Mouse (Mus musculus) intestine, embryonic 16.5 days (tissue): ENCODE measurements around the gene Capza2. TPM values are rescaled to one million over a fixed set of nuclear protein-coding genes. Genes with fewer than 3 reads are reported as not detected.
"Not testable (repeated sequence)": the region's sequence is repeated elsewhere in the genome, so short reads cannot be mapped to it uniquely, and the experiment has no call there.

Experiments used
- ATAC-seq: fragments of 200-750 bp; cut with Nextera tagmentation; 2 replicates; pipeline ENCODE4 v1.8.0; 2017; ENCODE audit warnings: moderate TSS enrichment, moderate library complexity
- H3K27ac ChIP-seq: fragments of 300-500 bp; sonication (generic); 2 replicates; pipeline ENCODE4 v1.5.1; 2014; ENCODE audit warnings: mild to moderate bottlenecking, low read length
- H3K27me3 ChIP-seq: fragments of 300-500 bp; sonication (generic); replicated peaks from 2 replicates; pipeline ENCODE4 v1.6.1; 2014; ENCODE audit warnings: low read length, control low read depth, mixed read lengths; ENCODE audit not compliant: control insufficient read depth, insufficient read depth
- H3K36me3 ChIP-seq: fragments of 300-500 bp; sonication (generic); 2 replicates; pipeline ENCODE4 v1.6.1; 2014; ENCODE audit warnings: low read length, control low read depth; ENCODE audit not compliant: control insufficient read depth, insufficient read depth
- H3K4me1 ChIP-seq: fragments of 300-500 bp; sonication (generic); 2 replicates; pipeline ENCODE4 v1.6.1; 2014; ENCODE audit warnings: low read length, control low read depth, mixed read lengths; ENCODE audit not compliant: control insufficient read depth, insufficient read depth
- H3K4me2 ChIP-seq: fragments of 300-500 bp; sonication (generic); 2 replicates; pipeline ENCODE4 v1.6.1; 2014; ENCODE audit warnings: low read depth, low read length, control low read depth
- H3K4me3 ChIP-seq: fragments of 300-500 bp; sonication (generic); 2 replicates; pipeline ENCODE4 v1.5.1; 2014; ENCODE audit warnings: mild to moderate bottlenecking, low read length
- H3K9ac ChIP-seq: fragments of 300-500 bp; sonication (generic); 2 replicates; pipeline ENCODE4 v1.6.1; 2014; ENCODE audit warnings: low read depth, low read length
- H3K9me3 ChIP-seq: fragments of 300-500 bp; sonication (generic); 2 replicates; pipeline ENCODE4 v1.6.1; 2016; ENCODE audit warnings: low read length, control low read depth; ENCODE audit not compliant: control insufficient read depth
- WGBS: fragments of 180-500 bp; shearing (Covaris S2); extraction: QIAGEN DNeasy Blood & Tissue Kit; methylation state at CpG from one replicate; pipeline ENCODE4 v1.1.7; 2014; 5-methylcytosine and 5-hydroxymethylcytosine counted together
- polyA plus RNA-seq: library from polyadenylated mRNA; unstranded; fragments of >200 nt; fragmentation: Nextera tagmentation; extraction: Ambion mirVana; gene quantifications from 2 replicates; pipeline ENCODE4 v1.2.1, GENCODE M21; 2015

Gene Capza2
- polyA plus RNA-seq, 1 experiment from 2014 or later: 245 TPM

- peak within 1 kb of the TSS; percentile 95 for H3K27ac ChIP-seq
- no peaks in the 10 kb centered on the region for H3K36me3 ChIP-seq
- peaks cover 7% of the 10 kb centered on the region; the same call in 1 of the 2 replicates for H3K4me1 ChIP-seq
- no peaks in the 10 kb centered on the region for H3K9me3 ChIP-seq
- peak within 1 kb of the TSS; percentile 78 for H3K4me3 ChIP-seq
- H3K9ac ChIP-seq: peak within 1 kb of the TSS; percentile 92
- WGBS: 57% methylated on average over 7 of the region's 7 CpGs
- H3K27me3 ChIP-seq: no peaks in the 10 kb centered on the region
- no peak for ATAC-seq
- H3K4me2 ChIP-seq: peak within 1 kb of the TSS; percentile 70
Observed at GRCm38 (mm10) chr6:17692647-17693046, 56.6 kb downstream of the Capza2 start, which contains the start of gene St7. Gene St7 (plus strand): TSS chr6:17692933.

GRCm38 (mm10) chr6:17693726-17694549, 57.9 kb downstream of the Capza2 start:
- Histone ChIP-seq H3K27ac (peak overlapping the region; percentile 95), H3K4me1 (peaks cover 7% of the 10 kb centered on the region; the same call in 1 of the 2 replicates), H3K9ac (peak overlapping the region; percentile 92), H3K27me3 (no peaks in the 10 kb centered on the region), H3K9me3 (no peaks in the 10 kb centered on the region), H3K36me3 (no peaks in the 10 kb centered on the region), H3K4me2 (peak overlapping the region; percentile 70), H3K4me3 (peak overlapping the region; percentile 78)
- ATAC-seq: peak; percentile 88
- WGBS: under 1% methylated on average over 79 of the region's 97 CpGs

GRCm38 (mm10) chr6:17694550-17694951, 58.5 kb downstream of the Capza2 start:
- ATAC-seq: peak; percentile 85
- Histone ChIP-seq H3K4me2 (peak overlapping the region; percentile 70), H3K9me3 (no peaks in the 10 kb centered on the region), H3K4me3 (peak overlapping the region; percentile 78), H3K27ac (peak overlapping the region; percentile 95), H3K9ac (peak overlapping the region; percentile 92), H3K4me1 (peaks cover 7% of the 10 kb centered on the region; the same call in 1 of the 2 replicates), H3K27me3 (no peaks in the 10 kb centered on the region), H3K36me3 (no peaks in the 10 kb centered on the region)
- under 1% methylated on average over 46 of the region's 46 CpGs for WGBS

GRCm38 (mm10) chr6:17696321-17696734, 60.3 kb downstream of the Capza2 start:
- H3K4me2 ChIP-seq: no peak overlapping the region
- H3K9ac ChIP-seq: no peak overlapping the region
- H3K36me3 ChIP-seq: no peaks in the 10 kb centered on the region
- no peaks in the 10 kb centered on the region for H3K9me3 ChIP-seq
- no peak overlapping the region for H3K27ac ChIP-seq
- no peak for ATAC-seq
- H3K27me3 ChIP-seq: no peaks in the 10 kb centered on the region
- peaks cover 9% of the 10 kb centered on the region; the same call in 1 of the 2 replicates for H3K4me1 ChIP-seq
- H3K4me3 ChIP-seq: no peak overlapping the region
- WGBS: 53% methylated on average over 5 of the region's 5 CpGs

- H3K4me2 ChIP-seq: no peak overlapping the region
- no peaks in the 10 kb centered on the region for H3K27me3 ChIP-seq
- H3K4me3 ChIP-seq: no peak overlapping the region
- no peaks in the 10 kb centered on the region for H3K36me3 ChIP-seq
- H3K4me1 ChIP-seq: peaks cover 6% of the 10 kb centered on the region; the same call in 1 of the 2 replicates
- no peaks in the 10 kb centered on the region for H3K9me3 ChIP-seq
- no peak overlapping the region for H3K27ac ChIP-seq
- no peak for ATAC-seq
- 68% methylated on average over 7 of the region's 7 CpGs for WGBS
- no peak overlapping the region for H3K9ac ChIP-seq
Observed at GRCm38 (mm10) chr6:17700936-17701612, 65.0 kb downstream of the Capza2 start.

- H3K9me3 ChIP-seq, H3K9ac ChIP-seq, H3K4me1 ChIP-seq, H3K27me3 ChIP-seq, H3K27ac ChIP-seq, H3K4me3 ChIP-seq, H3K4me2 ChIP-seq, H3K36me3 ChIP-seq: not testable (repeated sequence)
- peak; percentile 90 for ATAC-seq
- WGBS: 54% methylated on average over 1 of the region's 1 CpGs
Observed at GRCm38 (mm10) chr6:17704038-17704437, 68.0 kb downstream of the Capza2 start.

- 89% methylated on average over 3 of the region's 3 CpGs for WGBS
- Histone ChIP-seq H3K27me3 (no peaks in the 10 kb centered on the region), H3K27ac (no peak overlapping the region), H3K36me3 (no peaks in the 10 kb centered on the region), H3K9ac (no peak overlapping the region), H3K4me2 (no peak overlapping the region), H3K9me3 (no peaks in the 10 kb centered on the region), H3K4me3 (no peak overlapping the region), H3K4me1 (no peaks in the 10 kb centered on the region)
- ATAC-seq: no peak
Observed at GRCm38 (mm10) chr6:17705973-17706372, 69.9 kb downstream of the Capza2 start.

Other genes with a start within 250 kb of the Capza2 start
- 10.5 and 14.1 TPM in 2 replicates for gene Met, start 172.4 kb upstream of the Capza2 start, polyA plus RNA-seq
- 20.5 and 21.8 TPM in 2 replicates for gene St7, start 56.7 kb downstream of the Capza2 start, polyA plus RNA-seq